In genomic region chr7:45451344-45451982, GRCm38 (mm10) we compare ENCODE assay signal across 9 mouse cellular contexts. TPM values are rescaled to one million over a fixed set of nuclear protein-coding genes. Genes with fewer than 3 reads are reported as not detected.
DNase-seq lines count a peak whose midpoint lies in the region; ATAC-seq and TF ChIP-seq lines count a peak whose summit lies in the region.
"Had no signal": no experiment of that assay in that cellular context is flagged by ENCODE, and none has a peak within 500 bp of the region (broad histone marks: within the 10 kb centered on the region; RNA-seq: fewer than 3 reads in every experiment).

No protein-coding gene starts in this region.

- ATAC-seq in hematopoietic stem cell, adult 5-6 weeks (replicated peaks in 1 of 2; ENCODE audit: insufficient read depth in 1 of 2, low FRiP score in 2 of 2, low TSS enrichment in 1 of 2, low read depth in 1 of 2, poor library complexity in 2 of 2, severe bottlenecking in 2 of 2), result peak; percentile 85 to 91
- peak; percentile 75 for ATAC-seq in lung, embryonic 14.5 days (ENCODE audit: insufficient read depth)
- peak; percentile 74 for ATAC-seq in neural tube, embryonic 15.5 days (ENCODE audit: low FRiP score)

- H3K4me1 ChIP-seq in cerebellum, adult 2 months (ENCODE audit: control insufficient read depth, insufficient read depth, low read length), result no peaks in the 10 kb centered on the region
- H3K4me1 ChIP-seq in lung, embryonic 14.5 days (ENCODE audit: insufficient read depth), result no peaks in the 10 kb centered on the region
- peaks cover 7% of the 10 kb centered on the region for H3K4me1 ChIP-seq in neural tube, embryonic 15.5 days

- peaks cover 65% of the 10 kb centered on the region for H3K36me3 ChIP-seq in lung, embryonic 14.5 days (ENCODE audit: insufficient read depth)
- peaks cover 50% of the 10 kb centered on the region for H3K36me3 ChIP-seq in neural tube, embryonic 15.5 days

- DNase-seq in MEL-GATA-1-ER (ENCODE audit: extremely low read depth, low read depth), result peak; percentile 60
- DNase-seq in cerebellum, adult 2 months, result peak; percentile 80 to 87
- DNase-seq in forelimb bud, embryonic 11.5 days (ENCODE audit: low read depth, low spot score), result peak; percentile 83
- DNase-seq in layer of hippocampus, adult 8-10 months (ENCODE audit: low spot score in 2 of 2), result peak; percentile 78 to 89
- DNase-seq in lung, embryonic 14.5 days, result peak; percentile 93
- peak; percentile 83 for DNase-seq in thymus, postnatal 0 days (ENCODE audit: low spot score)

- H3K9ac ChIP-seq in lung, embryonic 14.5 days, result no peak overlapping the region
- H3K9ac ChIP-seq in neural tube, embryonic 15.5 days (replicated peaks), result no peak overlapping the region

- H3K9me3 ChIP-seq in lung, embryonic 14.5 days (ENCODE audit: low read depth, low read length), result no peaks in the 10 kb centered on the region
- H3K9me3 ChIP-seq in neural tube, embryonic 15.5 days (replicated peaks), result no peaks in the 10 kb centered on the region

- peak; percentile 84 for TF ChIP-seq CTCF in cerebellum, adult 2 months (IDR thresholded peaks at IDR 0.05; ENCODE audit: borderline replicate concordance, insufficient read depth, low read depth, low read length)
- peak; percentile 89 for TF ChIP-seq CTCF in lung, embryonic 14.5 days (IDR thresholded peaks at IDR 0.05; ENCODE audit: low read depth)

- no peak for TF ChIP-seq POLR2A in cerebellum, adult 2 months (IDR thresholded peaks at IDR 0.05; ENCODE audit: borderline replicate concordance, insufficient read depth, low read length)

- H3K4me2 ChIP-seq in lung, embryonic 14.5 days, result no peak overlapping the region
- H3K4me2 ChIP-seq in neural tube, embryonic 15.5 days, result peak overlapping the region; percentile 0; the same call in 1 of the 2 replicates

- H3K4me3 ChIP-seq in cerebellum, adult 2 months (replicated peaks; ENCODE audit: insufficient read depth, low read depth, low read length), result peak overlapping the region; percentile 55
- H3K4me3 ChIP-seq in lung, embryonic 14.5 days (ENCODE audit: low read depth, low read length), result no peak overlapping the region
- 0 out of 2 replicates have a peak overlapping the region, but pooled peaks have one; percentile 1 for H3K4me3 ChIP-seq in neural tube, embryonic 15.5 days (replicated peaks)

- 49% methylated on average over 23 of the region's 23 CpGs for WGBS in cerebellum, adult 2 months
- 55% methylated on average over 23 of the region's 23 CpGs for WGBS in lung, embryonic 14.5 days
- 55% methylated on average over 23 of the region's 23 CpGs for WGBS in neural tube, embryonic 15.5 days

- H3K27me3 ChIP-seq in cerebellum, adult 2 months (ENCODE audit: control insufficient read depth, insufficient read depth, low read length), result no peaks in the 10 kb centered on the region
- no peaks in the 10 kb centered on the region for H3K27me3 ChIP-seq in lung, embryonic 14.5 days (ENCODE audit: insufficient read depth, low read length)
- no peaks in the 10 kb centered on the region for H3K27me3 ChIP-seq in neural tube, embryonic 15.5 days (replicated peaks)

- H3K27ac ChIP-seq in cerebellum, adult 2 months (ENCODE audit: insufficient read depth, low read length), result no peak overlapping the region
- H3K27ac ChIP-seq in lung, embryonic 14.5 days (ENCODE audit: low read depth), result no peak overlapping the region
- no peak overlapping the region; the same call in 1 of the 2 replicates for H3K27ac ChIP-seq in neural tube, embryonic 15.5 days (replicated peaks)
- H3K27ac ChIP-seq: macrophage had no signal

RNA-seq across cellular contexts. Expression of gene Ftl1, which starts 8.2 kb away (rescaled TPM):
- polyA plus RNA-seq in cerebellum, adult 2 months (2012; rRNA removed), result 463 and 480 TPM in 2 replicates
- 599 and 753 TPM in 2 replicates for total RNA-seq in hematopoietic stem cell, adult 5-6 weeks (2017)
- total RNA-seq in layer of hippocampus, adult 8-10 months (2022), result 100 to 1,000 TPM; 176 to 331 (median 227) TPM
- polyA plus RNA-seq in lung, embryonic 14.5 days (2014; fragmentation: Nextera tagmentation; extraction: Ambion mirVana), result 4,463 and 4,749 TPM in 2 replicates
- polyA plus RNA-seq in neural tube, embryonic 15.5 days (2015; fragmentation: Nextera tagmentation; extraction: Ambion mirVana), result 4,883 and 5,335 TPM in 2 replicates
- polyA plus RNA-seq in thymus, postnatal 0 days (2015; fragmentation: Nextera tagmentation; extraction: Ambion mirVana), result 3,702 and 3,772 TPM in 2 replicates

RNA-seq across cellular contexts. Expression of gene Ruvbl2, which starts 13.6 kb away (rescaled TPM):
- polyA plus RNA-seq in cerebellum, adult 2 months (2012; rRNA removed), result 56.8 TPM in 2 replicates
- 134 and 137 TPM in 2 replicates for total RNA-seq in hematopoietic stem cell, adult 5-6 weeks (2017)
- 10 to 100 TPM; 31.7 to 38.7 (median 35.4) TPM for total RNA-seq in layer of hippocampus, adult 8-10 months (2022)
- polyA plus RNA-seq in lung, embryonic 14.5 days (2014; fragmentation: Nextera tagmentation; extraction: Ambion mirVana), result 163 and 173 TPM in 2 replicates
- 92.7 and 114 TPM in 2 replicates for polyA plus RNA-seq in neural tube, embryonic 15.5 days (2015; fragmentation: Nextera tagmentation; extraction: Ambion mirVana)
- polyA plus RNA-seq in thymus, postnatal 0 days (2015; fragmentation: Nextera tagmentation; extraction: Ambion mirVana), result 129 and 143 TPM in 2 replicates

RNA-seq across cellular contexts. Expression of gene Bax, which starts 15.2 kb away (rescaled TPM):
- polyA plus RNA-seq in cerebellum, adult 2 months (2012; rRNA removed), result 102 and 103 TPM in 2 replicates
- total RNA-seq in hematopoietic stem cell, adult 5-6 weeks (2017), result 18.0 and 28.0 TPM in 2 replicates
- 10 to 100 TPM; 70.0 to 78.6 (median 73.2) TPM for total RNA-seq in layer of hippocampus, adult 8-10 months (2022)
- polyA plus RNA-seq in lung, embryonic 14.5 days (2014; fragmentation: Nextera tagmentation; extraction: Ambion mirVana), result 135 and 139 TPM in 2 replicates
- polyA plus RNA-seq in neural tube, embryonic 15.5 days (2015; fragmentation: Nextera tagmentation; extraction: Ambion mirVana), result 224 and 236 TPM in 2 replicates
- 177 and 178 TPM in 2 replicates for polyA plus RNA-seq in thymus, postnatal 0 days (2015; fragmentation: Nextera tagmentation; extraction: Ambion mirVana)

RNA-seq across cellular contexts. Expression of gene Gys1, which starts 16.8 kb away (rescaled TPM):
- polyA plus RNA-seq in cerebellum, adult 2 months (2012; rRNA removed), result 24.4 and 24.8 TPM in 2 replicates
- 8.5 and 11.3 TPM in 2 replicates for total RNA-seq in hematopoietic stem cell, adult 5-6 weeks (2017)
- 10 to 100 TPM; 16.0 to 23.3 (median 20.2) TPM for total RNA-seq in layer of hippocampus, adult 8-10 months (2022)
- polyA plus RNA-seq in lung, embryonic 14.5 days (2014; fragmentation: Nextera tagmentation; extraction: Ambion mirVana), result 35.7 and 36.0 TPM in 2 replicates
- 21.7 and 24.0 TPM in 2 replicates for polyA plus RNA-seq in neural tube, embryonic 15.5 days (2015; fragmentation: Nextera tagmentation; extraction: Ambion mirVana)
- polyA plus RNA-seq in thymus, postnatal 0 days (2015; fragmentation: Nextera tagmentation; extraction: Ambion mirVana), result 9.4 and 10.5 TPM in 2 replicates

RNA-seq across cellular contexts. Expression of gene Tulp2, which starts 30.2 kb away (rescaled TPM):
- 0.10 TPM in 1 of 2 replicates, not detected in the other for polyA plus RNA-seq in cerebellum, adult 2 months (2012; rRNA removed)
- total RNA-seq in hematopoietic stem cell, adult 5-6 weeks (2017), result not detected in 2 replicates
- not detected for total RNA-seq in layer of hippocampus, adult 8-10 months (2022)
- polyA plus RNA-seq in lung, embryonic 14.5 days (2014; fragmentation: Nextera tagmentation; extraction: Ambion mirVana), result 0.47 and 0.86 TPM in 2 replicates
- polyA plus RNA-seq in neural tube, embryonic 15.5 days (2015; fragmentation: Nextera tagmentation; extraction: Ambion mirVana), result 0.15 and 0.59 TPM in 2 replicates
- 2.6 and 2.8 TPM in 2 replicates for polyA plus RNA-seq in thymus, postnatal 0 days (2015; fragmentation: Nextera tagmentation; extraction: Ambion mirVana)
- polyA plus RNA-seq: macrophage had no signal
